Mouse (Mus musculus): ENCODE data around the gene Zfhx3. TPM values are rescaled to one million over a fixed set of nuclear protein-coding genes. Genes with fewer than 3 reads are reported as not detected.

Zfhx3 gene
- total RNA-seq, 2 experiments from 2014 or later, result 39.3 to 58.8 TPM

DNA sequence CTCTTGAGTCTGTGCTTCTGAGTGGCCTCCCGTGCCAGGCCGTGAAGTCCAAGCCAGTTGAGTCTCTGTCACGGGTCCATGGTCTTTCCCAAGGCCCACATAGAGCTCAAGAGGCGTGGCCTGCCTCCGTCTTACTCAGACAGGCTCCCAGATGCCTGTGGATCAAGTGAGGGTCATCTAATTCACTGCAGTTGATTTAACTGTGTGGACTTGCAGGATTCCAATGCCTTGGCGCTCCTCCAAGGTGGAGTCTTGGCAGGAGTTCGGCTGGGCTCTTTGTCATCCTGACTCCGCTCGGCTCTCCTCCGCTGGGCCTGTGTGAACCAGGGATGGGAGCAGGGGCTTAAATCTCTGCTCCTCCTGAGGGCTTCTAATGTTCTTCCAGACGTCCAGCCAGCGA, 855.6 kb downstream of the Zfhx3 start:
- DNase-seq, result peak; percentile 96 to 99

GRCm38 (mm10) chr8:108799250-108799649, 856.8 kb downstream of the Zfhx3 start:
- no peak for DNase-seq

DNA sequence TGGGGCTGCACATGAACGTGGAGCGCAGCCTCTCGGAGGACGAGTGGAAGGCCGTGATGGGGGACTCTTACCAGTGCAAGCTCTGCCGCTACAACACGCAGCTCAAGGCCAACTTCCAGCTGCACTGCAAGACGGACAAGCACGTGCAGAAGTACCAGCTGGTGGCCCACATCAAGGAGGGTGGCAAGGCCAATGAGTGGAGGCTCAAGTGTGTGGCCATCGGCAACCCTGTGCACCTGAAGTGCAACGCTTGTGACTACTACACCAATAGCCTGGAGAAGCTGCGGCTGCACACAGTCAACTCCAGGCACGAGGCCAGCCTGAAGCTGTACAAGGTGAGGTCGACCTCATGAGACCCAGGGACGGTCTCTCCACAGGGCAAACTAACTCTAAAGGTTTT, 857.9 kb downstream of the Zfhx3 start:
- DNase-seq, result peak in 1 of 2 experiments; percentile 40

DNA sequence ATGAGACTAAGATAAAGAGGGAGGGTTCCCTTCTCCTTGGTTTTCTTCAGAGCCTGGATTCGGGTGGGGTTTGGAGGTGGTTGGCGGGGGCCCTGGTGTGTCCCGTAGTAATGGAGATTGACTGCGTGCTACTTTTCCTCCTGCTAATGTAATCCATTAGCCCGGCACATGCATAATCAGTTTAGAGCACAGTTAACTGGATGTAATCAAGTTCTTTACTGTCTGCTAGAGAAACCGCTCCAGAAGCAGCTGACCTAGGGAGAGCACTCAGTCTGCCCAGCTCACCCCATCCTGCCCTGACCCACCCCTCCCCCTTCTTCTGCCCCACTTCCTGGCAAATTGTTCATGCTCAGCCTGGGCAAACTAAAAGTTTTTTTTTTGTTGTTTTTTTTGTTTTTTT, 860.6 kb downstream of the Zfhx3 start:
- no peak for DNase-seq

DNA sequence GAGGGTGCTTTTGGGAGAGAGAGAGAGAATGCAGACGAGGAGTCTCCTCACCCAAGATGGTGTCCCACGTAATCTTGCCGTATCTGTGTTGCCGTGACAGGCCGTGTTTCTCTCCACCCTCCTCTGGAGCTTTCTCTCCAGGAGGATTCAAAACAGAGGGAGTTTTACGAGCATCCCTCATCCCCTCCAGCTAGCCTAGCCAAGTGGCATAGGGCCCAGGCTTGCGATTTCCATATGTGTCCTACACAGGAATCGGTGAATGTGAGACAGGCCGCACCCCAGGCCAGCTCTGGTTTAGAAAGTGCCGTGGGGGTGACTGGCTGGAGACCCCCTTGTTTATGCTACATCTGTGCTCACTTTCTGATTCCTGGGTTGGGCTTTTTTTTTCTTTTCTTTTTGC, 869.2 kb downstream of the Zfhx3 start:
- DNase-seq, result no peak

GRCm38 (mm10) chr8:108813375-108813774, 870.9 kb downstream of the Zfhx3 start:
- DNase-seq, result no peak

DNA sequence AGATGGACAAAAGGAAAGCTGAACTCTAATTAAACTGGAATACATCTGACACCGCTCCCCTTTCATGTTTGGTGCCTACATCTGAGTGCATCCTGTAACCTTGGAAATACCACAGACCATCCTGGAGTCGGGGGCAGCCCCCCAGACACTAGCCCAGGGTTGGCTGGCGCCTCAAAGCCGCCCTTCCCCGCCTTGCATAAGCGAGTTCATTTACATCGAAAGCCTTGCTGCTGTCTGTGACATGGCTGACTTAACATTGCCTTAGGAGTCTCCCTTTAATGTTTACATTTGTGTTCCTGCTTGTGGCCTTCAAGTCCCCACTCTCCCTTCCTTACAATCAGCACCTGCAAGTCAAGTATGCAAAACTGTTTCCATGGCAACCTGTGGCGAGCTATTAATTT, 876.8 kb downstream of the Zfhx3 start:
- no peak for DNase-seq

- no peak for DNase-seq
These were observed 877.4 kb downstream of the Zfhx3 start for GRCm38 (mm10) chr8:108819826-108820225.

DNA sequence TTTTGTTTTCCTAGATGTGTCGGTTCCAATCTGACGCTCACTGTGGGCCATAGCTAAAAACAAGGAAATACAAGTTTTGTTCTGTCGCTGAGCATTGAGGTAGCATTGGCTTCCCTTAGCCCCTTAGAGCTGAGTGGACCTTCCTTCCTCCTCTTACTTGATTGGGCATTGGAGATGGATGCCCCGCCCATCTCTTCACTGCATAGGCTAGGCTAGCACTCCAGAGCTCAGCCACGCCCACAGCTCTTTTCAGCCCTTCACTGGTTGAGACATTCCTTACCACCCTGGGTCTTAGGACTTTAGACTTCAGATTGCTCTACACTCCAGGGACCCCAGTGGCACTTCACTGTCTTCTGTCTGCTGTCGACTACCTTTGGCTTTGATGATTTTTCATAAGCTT, 878.2 kb downstream of the Zfhx3 start:
- peak in 1 of 2 experiments; percentile 50 for DNase-seq

DNA sequence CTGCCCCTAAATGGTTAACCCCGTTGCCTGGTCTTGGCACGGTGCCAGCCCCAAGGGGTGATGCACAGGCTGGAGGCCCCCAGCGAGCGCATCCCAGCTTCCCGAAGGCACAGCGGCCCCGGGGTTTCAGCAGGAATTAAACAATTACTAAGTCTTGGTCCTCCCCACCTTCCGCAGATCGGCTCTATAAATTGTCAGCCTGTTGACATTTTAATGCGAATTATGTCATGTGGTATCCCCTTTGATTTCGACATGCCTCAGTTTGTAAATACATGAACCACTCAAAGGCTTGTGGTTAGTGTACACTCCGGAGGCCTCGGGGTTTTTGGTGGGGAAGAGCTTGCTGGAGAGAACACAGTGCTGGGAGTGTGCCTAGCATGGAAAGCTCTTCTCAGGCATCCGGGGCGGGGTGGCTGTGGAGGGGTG, 880.4 kb downstream of the Zfhx3 start:
- peak; percentile 39 to 50 for DNase-seq

- DNase-seq, result no peak
These were observed 881.6 kb downstream of the Zfhx3 start for GRCm38 (mm10) chr8:108824049-108824448.

GRCm38 (mm10) chr8:108826414-108826813, 884.0 kb downstream of the Zfhx3 start:
- DNase-seq, result no peak

DNA sequence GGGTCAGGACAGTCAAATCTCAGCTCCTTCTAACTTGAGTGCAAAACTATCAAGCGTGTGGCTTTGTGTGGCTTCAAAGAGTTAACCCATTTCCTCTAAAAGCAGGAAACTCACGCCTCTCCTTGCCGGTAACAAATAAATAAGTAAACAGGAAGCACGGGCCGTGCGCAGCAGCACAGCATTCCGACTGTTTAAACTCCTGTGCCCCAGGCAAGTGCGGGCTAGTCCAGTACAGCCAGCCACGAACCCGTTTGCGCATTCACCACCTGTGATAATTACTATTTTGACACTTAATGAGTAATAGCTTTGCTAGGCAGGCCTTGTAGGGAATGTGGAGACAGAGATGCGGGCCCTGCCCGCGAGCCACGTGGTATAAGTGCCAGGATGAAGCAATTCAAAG, 885.0 kb downstream of the Zfhx3 start:
- no peak for DNase-seq

DNA sequence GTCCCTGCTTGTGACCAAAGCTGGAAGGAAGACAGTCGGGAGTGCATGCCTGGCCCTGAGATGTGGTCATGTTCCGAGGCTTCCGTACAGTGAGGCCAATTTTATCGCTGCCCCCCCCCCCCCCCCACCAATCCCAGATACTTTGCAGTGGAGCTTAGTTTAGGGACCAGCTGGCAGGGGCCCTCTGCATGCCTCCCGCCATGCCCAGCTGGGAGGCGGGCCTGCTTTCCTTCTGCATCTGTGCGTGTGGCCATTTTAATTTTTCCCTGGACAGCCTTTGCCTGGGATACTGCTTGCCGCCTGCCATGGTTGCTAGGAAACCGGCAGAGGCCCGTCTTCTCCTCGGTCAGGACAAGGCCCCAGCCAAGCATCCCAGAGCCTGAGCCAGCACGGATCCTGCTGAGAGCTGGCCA, 886.9 kb downstream of the Zfhx3 start:
- DNase-seq, result peak in 1 of 2 experiments; percentile 35

- no peak for DNase-seq
These were observed 892.7 kb downstream of the Zfhx3 start for GRCm38 (mm10) chr8:108835143-108835542.

- no peak for DNase-seq
These were observed 895.3 kb downstream of the Zfhx3 start for GRCm38 (mm10) chr8:108837788-108838187.

- no peak for DNase-seq
These were observed 896.3 kb downstream of the Zfhx3 start for GRCm38 (mm10) chr8:108838761-108839160.

- DNase-seq, result no peak
These were observed 899.9 kb downstream of the Zfhx3 start for GRCm38 (mm10) chr8:108842307-108842706.

- DNase-seq, result no peak
These were observed 903.7 kb downstream of the Zfhx3 start for GRCm38 (mm10) chr8:108846174-108846573.

- no peak for DNase-seq
These were observed 904.4 kb downstream of the Zfhx3 start for GRCm38 (mm10) chr8:108846827-108847226.

DNA sequence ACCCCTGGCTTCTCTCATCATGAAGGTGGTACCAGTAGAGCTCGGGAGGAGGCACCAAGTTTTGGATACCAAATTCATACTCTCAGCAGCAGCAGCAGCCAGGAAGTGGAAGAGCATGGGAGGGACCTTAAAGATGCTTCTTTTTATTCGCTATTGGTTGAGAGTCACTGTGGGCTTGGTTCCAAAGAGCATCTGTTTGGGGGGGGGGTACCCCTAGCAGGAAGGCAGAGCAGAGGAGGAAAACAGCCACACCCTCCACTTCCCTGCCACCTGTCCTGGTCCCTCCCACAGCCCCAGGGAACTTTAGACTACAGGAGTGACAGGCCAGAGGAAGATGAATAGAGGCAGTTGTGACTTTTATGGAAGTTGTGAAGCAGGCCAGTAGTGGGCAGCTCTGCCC, 904.9 kb downstream of the Zfhx3 start:
- DNase-seq, result no peak

DNA sequence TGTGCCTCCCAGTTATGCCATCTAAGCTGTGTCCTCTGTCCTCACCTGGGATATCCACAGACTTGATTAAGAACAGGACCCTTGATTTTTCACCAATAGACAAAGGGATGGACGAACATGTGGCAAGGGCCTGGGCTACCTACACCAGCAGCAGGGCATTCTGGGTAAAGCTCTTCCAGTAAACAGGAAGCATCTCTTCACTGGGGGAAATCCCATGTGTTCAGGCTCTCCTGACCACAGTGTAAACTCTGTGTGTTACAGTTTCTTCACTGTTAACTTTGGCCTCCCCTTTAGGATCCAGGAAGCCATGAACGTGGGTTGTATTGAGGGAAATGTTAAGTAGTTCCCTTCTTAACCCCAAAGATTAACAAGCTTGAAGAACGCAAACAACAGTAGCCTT, 906.0 kb downstream of the Zfhx3 start:
- no peak for DNase-seq

GRCm38 (mm10) chr8:108853028-108853427, 910.6 kb downstream of the Zfhx3 start:
- DNase-seq, result no peak

DNA sequence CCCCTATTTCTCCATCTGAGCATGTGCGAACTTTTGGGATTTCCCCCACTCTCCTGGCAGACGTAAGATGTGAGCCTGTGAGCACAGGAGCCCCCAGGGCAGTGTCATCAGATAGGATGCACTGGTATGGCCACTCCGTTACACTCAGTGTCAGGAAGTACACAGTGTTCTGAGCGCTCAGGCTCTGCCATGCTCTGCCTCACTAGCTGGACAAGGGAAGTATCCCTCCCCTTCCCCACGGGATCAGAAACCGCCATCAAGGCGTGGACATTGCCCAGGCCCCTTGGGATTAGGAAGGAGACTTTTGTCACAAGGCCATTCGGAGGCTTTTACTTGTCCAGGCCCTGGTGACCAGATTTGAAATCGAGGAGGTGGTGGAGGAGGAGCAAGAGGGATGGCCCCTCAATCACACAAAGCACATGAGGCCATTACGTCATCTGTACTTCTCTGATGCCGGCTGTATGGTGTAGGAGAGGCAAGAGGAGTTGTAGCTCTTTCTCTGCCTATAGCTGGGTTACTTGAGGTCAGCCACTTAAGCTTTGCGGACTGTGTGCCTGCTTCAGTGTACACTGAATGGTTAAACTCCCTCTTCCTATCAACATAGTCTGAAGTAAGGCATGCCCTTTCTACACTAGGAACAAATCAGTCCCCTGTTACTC, 912.1 kb downstream of the Zfhx3 start:
- peak in 1 of 2 experiments; percentile 20 for DNase-seq

- DNase-seq, result no peak
These were observed 916.6 kb downstream of the Zfhx3 start for GRCm38 (mm10) chr8:108859001-108859400.

Data from adrenal gland, postnatal 36 days (tissue).